Mouse (Mus musculus) layer of hippocampus, postnatal 10 days (tissue): ENCODE data around the gene Tpm1. TPM values are rescaled to one million over a fixed set of nuclear protein-coding genes. Genes with fewer than 3 reads are reported as not detected.
A peak's percentile ranks its signal among the peaks of the same experiment; 100 is the strongest.

Experiments
- DNase-seq, 2 experiments: peaks; one replicate each; pipeline ENCODE4 v3.0.0; 2021; ENCODE audit warnings: low spot score in 2 of 2
- total RNA-seq, 2 experiments: library from RNA; stranded (reverse); gene quantifications; 2 replicates each; pipeline ENCODE4 v1.2.3; 2021

Gene Tpm1
- total RNA-seq, 2 experiments from 2014 or later = 195 to 211 TPM

DNA sequence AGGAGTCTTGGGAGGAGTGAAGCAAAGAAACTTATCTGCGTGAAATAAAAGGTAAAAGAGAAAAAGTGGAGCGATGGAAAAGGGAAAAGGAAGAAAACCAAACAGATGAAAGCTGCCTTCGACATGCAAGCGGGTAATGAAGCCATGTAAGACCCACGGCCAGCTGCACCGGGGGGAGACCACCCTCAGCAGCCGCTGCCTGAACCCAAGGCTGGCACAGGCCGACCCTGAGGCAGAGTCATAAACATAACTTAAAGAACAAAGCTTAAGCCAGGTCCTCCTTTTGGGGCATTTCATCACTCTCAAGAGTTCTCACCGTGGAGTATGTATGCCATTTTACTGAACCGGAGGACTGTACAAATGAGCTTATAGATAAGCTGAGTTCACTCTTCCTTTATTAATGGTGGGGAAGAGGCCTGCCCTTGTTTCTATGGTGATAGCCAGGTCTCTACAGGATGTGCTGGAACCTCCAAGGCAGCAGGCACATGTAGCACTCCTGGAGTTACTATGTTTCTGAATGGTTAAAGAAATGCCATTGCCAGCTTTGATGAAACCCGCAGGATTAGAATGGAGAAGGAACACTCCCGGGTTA is 21.0 kb downstream of the Tpm1 start:
- no peak for DNase-seq

DNA sequence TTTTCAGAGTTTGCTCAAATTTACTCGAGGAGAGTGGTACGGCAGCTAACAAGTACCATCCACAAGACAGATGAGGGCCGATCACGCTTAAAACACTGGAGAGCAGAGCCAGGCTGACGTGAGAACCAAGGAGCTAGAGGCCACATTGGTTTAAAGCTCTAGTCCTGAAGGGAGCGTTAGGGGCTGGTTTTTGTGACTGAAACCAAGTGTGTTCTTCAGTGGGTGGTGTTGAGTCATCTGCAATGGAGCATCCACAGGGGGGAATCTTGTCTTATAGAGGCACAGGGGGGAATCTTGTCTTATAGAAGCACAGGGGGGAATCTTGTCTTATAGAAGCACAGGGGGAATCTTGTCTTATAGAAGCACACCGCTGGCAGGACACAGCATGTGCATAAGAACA is 22.3 kb downstream of the Tpm1 start:
- DNase-seq = no peak

DNA sequence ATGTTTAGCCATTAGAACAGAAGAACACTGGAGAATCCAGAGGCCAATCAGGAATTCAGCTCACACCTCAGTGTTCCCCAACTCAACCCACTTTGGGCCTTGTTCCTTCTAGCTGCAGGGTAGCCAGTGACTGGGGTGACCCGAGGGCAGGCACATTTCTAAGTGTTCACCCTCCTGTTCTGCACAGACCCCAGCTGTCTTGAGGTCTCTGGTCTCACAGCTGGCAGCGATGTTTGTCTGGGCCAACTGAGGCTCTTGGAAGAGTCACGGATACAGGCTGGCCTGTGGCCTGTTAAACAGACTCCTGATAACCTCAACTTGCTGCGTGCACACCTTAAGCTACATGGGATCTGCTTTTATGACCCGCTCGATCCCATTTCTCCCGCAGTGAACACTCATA is 23.1 kb downstream of the Tpm1 start:
- DNase-seq = no peak

DNA sequence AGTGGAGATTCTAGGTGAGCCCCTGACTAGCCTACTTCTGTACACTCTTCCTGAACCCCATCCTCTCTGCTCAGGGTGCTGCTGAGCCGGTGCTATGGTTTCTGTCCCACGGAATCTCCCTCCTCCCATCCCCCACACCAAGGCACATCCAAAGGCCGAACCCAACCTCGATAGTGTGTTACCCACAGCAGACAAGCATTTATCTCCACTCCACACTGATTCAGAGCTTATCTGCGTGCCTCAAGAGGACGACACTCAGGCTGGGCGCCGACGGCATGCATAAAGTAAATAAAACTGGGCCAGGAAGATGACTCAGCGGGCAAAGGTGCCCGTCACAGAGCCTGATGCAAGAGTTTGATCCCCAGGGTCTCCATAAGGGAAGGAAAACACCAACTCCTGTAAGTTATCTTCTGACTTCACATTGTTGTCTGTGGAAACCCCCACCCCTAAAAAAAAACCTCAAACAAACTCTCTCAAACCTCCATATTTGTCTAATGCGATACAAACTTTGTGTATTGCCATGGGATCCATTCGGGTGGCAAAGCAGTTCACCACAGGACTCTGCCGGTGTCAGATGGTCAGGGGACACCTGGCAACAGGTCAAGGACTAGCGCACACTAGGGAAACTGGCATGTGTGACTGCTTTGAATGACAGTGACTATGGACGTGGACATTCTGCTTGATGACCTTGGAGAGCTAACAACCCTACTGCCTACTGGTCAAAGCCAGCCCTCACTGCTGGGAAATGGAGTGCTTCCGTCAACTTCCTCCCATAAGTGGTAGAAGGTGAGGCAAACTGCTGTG is 24.1 kb downstream of the Tpm1 start:
- DNase-seq = no peak

DNA sequence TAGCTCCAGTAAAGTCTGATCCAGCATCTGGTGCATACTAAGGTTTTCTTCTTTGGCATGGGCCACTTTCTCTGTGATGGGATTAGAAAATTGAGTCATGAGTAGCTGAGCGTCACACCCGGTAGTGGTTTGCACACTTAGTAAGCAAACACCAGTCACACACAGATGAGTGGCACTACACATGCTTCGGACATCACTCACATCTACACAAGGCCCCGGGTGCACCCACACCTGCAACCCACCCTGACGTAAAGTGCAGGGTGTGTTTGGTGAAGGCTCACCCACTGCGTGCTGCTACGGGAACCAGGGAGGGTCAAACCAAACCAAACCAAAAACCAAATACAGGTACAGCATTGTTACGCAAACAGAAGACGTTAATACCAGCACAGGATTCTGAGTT is 25.8 kb downstream of the Tpm1 start:
- no peak for DNase-seq

GRCm38 (mm10) chr9:67020063-67020462 is 29.1 kb downstream of the Tpm1 start:
- DNase-seq = no peak

- DNase-seq = no peak
Measured at GRCm38 (mm10) chr9:67013501-67013900, 35.7 kb downstream of the Tpm1 start.

DNA sequence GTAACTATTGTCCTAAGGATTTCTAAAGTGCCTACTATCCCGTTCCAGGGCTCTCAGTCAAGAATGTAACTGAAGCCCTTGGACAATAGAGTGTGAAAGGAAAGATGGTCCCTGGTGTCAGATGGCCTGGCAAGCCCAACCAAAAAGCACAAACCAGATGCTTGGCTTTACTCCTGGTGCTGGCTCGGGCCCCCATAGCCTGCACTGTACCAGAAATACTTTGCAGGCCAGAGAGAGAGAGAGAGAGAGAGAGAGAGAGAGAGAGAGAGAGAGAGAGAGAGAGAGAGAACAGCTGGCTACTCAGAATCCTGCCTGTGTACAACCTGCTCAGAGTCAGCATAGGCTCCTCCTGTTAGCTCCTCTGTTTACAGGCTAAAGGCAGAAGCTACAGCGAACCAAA is 36.7 kb downstream of the Tpm1 start:
- no peak for DNase-seq

DNA sequence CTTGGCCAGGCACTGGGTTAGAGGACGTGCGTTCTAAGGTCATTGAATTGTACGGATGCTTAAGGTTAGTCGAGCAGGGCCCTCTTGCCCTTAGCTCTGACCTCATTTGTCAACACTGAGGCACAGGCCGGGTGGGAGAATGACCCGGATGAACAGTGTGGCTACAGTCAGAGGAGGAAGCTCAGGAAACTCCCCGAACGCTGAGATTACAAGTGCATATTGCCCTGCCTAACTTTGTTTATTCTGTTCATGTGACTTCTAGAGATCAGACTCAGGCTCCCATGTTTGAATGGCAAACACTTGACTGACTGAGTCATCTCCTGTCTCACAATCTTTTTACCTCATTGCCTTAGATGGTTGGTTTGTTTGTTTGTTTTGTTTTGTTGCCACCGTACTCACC is 37.7 kb downstream of the Tpm1 start:
- DNase-seq = no peak

DNA sequence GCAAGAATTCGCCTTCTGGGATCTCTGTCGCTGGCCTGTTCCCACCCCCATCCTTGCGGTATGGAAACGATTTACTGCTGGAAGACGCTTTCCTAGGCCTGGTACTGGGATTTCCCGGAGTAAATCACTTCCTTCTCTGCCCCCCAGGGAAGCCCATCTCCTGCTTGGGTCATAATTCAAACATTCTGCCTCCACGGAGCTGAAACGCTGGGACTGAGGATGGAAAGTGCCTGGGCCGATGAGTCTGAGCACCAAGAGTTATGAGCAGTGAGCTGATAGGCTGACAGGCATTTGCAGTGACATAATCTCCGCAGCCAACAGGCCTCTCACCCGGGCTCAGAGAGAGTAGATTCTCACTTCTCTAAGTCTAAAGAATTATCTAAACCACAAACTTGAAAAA is 40.4 kb downstream of the Tpm1 start:
- no peak for DNase-seq

GRCm38 (mm10) chr9:67006376-67006775 is 42.8 kb downstream of the Tpm1 start:
- DNase-seq = no peak

DNA sequence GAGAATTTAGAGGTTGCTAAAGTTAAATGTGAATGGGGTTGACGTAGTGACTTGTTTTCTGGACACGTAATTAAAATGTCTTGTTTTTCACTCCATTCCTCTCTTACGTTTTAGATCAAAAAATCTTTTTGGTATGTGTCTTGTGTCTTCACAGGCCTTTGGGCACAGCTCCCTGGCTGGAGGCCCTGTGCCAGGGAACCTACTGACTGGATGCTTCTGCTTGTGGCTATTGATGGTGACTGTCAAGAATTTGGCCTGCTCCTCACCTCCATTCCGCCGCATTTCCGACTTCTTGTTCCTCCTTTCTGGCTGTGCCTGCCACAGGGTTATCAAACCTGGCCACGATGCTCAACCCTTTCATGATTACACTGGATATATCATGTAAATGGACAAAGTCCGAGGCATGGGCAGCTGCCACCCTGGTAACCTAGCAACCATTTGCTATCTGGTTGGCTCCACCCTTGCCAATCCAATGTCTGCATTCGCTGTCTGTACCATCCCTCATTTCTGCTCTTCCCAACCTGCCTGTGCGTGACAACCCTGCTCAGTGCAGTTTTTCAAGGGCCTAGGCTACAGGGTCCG is 44.0 kb downstream of the Tpm1 start:
- peak; percentile 35 to 37 for DNase-seq

DNA sequence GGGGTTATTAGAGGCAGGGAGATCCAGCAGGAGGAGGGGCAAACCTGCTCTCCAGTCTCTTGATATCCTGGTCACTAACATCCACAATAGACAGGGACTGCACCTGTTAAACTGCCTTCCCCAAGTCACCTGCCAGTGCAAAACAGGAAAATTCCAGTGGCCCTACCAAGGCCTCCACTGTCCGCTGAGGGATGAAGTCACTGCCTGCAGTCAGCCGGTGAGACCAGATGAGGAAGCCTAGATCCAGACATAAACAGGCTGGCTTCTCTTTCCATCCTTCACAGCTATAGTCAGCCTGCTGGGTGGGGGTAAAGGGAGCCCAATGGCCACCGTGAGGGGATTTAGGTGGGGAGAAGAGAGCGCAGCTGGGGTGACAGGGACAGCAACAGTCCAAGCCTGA is 45.5 kb downstream of the Tpm1 start:
- no peak for DNase-seq

GRCm38 (mm10) chr9:67003156-67003555 is 46.0 kb downstream of the Tpm1 start:
- DNase-seq = no peak

DNA sequence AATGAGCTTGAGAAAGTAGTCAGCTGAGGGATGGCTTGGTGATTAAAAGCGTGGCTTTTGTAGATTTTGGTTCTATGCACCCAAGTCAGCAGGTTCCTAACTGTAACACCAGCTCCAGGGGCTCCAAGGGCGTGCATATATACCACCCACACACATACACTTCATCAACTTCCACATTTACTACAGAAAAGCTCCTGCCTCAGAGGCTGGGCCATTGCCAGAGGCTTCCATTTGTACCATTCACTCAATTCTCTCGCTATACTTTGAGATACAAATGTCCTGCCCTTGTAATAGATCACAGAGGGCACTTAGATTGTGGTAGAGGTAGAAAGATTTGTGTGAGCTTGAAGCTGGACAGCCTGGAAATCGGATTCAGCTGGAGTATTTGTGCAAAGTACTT is 47.7 kb downstream of the Tpm1 start:
- DNase-seq = no peak

- DNase-seq = peak; percentile 70 to 74
Measured at GRCm38 (mm10) chr9:67001050-67001449, 48.2 kb downstream of the Tpm1 start.

DNA sequence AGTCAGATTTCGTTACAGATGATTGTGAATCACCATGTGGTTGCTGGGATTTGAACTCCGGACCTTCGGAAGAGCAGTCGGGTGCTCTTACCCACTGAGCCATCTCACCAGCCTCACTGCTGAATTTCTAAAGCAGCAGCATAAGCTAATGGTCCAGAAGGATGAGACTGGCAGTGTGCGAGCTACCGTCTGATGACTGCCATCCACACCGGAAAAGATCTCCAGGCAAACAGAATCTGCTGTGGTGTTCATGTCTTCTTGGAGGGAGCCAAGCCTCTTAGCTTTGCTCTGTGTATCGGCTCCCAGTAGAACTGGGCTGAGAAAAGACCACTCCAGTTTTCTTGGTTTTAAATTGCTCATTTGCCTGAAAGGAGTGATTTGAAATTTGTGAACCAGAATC is 49.5 kb downstream of the Tpm1 start:
- DNase-seq = peak; percentile 32 to 54

DNA sequence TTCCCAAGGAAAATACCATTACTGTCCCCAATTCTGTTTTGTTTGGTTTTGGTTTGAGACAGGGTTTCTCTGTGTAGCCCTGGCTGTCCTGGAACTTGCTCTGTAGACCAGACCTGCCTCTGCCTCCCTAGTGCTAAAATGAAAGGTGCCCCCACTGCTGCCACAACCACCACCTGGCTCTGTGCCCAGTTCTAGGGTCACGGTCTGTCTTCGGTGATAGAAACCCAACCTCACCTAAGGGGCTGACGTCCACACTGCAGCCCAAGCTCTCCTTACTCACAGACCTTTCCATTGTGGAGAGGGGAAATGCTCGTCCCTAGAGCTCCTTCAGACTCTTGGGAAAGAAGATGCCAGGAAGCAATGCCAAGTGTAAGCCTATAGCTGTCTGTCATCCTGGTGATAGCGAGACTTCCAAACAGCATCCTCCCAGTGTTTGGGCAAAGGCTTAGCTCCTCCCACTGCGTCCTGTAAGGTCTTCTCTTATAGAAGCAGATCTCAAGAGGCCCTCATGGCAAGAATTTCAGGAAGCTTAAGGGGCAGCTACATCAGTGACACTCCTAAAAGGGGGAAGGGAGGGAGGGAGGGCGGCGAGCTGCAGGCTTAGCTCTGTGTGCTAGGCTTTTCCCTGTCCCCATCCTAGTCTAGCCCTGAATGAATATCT is 57.3 kb downstream of the Tpm1 start:
- DNase-seq = no peak

GRCm38 (mm10) chr9:66991021-66991749 is 58.0 kb downstream of the Tpm1 start:
- DNase-seq = no peak

DNA sequence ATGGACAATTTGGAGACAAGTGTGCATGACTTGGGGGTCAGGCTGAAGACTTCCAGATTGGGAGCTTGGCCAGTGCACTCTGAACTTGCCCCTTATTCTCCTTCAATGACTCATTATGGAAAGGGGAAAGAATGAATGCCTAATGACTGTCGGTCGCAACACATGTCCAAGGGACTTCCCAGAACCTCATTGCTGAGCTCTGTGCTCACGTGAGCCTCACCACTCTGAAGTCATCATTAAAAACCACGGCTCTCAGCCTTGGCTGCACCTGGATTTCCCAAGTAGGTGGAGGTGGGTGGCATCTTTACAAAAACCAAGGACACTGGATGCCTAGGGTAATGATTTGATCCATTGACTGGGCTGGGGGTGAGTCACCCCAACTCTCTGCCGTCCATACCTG is 59.2 kb downstream of the Tpm1 start:
- no peak for DNase-seq

DNA sequence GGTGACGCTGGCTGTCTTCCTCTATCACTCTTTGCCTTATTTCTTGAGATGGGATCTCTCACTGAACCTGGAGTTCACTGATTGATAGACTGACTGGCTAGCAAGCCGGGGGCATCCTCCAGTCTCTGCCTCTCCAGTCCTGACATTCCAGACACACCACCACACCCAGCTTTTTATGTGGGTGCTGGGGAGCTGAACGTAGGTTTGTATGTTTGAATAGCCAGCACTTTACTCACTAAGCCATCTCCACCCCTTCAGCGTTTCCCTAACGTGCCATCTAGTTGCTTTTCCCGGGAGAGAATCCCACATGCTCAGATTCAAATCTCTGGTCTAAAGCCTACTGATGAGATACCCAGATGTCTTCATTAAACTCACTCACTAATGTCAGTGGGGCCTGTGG is 59.6 kb downstream of the Tpm1 start:
- no peak for DNase-seq
